Mouse (Mus musculus) embryo, embryonic 11.5 days (tissue): ENCODE results near the gene Olfr1338.
"Not testable (repeated sequence)": the region's sequence is repeated elsewhere in the genome, so short reads cannot be mapped to it uniquely, and the experiment has no call there.

ENCODE experiments used
- DNase-seq: peaks from one replicate; pipeline ENCODE4 v3.0.0-alpha.2; 2012; ENCODE audit warnings: low read depth, low spot score

Gene Olfr1338

GRCm38 (mm10) chr4:118758637-118759036, at the start of gene Olfr1338:
Gene Olfr1338, minus strand, starts transcription at chr4:118758737.
- no peak for DNase-seq

GRCm38 (mm10) chr4:118792796-118793195, 34.3 kb upstream of the Olfr1338 start:
- not testable (repeated sequence) for DNase-seq

- DNase-seq, result no peak
These were observed 23.9 kb upstream of the Olfr1338 start, which contains the start of gene Olfr1337 for GRCm38 (mm10) chr4:118782486-118782885. Gene Olfr1337, minus strand, starts transcription at chr4:118782586.

GRCm38 (mm10) chr4:118741881-118742280, 16.7 kb downstream of the Olfr1338 start:
- no peak for DNase-seq

GRCm38 (mm10) chr4:118740988-118741698, 17.4 kb downstream of the Olfr1338 start:
- DNase-seq, result no peak

- no peak for DNase-seq
These were observed 19.0 kb downstream of the Olfr1338 start for GRCm38 (mm10) chr4:118739574-118739973.

GRCm38 (mm10) chr4:118731875-118732274, 26.7 kb downstream of the Olfr1338 start, which contains the start of gene Olfr1339:
Gene Olfr1339, plus strand, starts transcription at chr4:118732175.
- DNase-seq, result no peak

- peak; percentile 43 for DNase-seq
These were observed 36.6 kb downstream of the Olfr1338 start for GRCm38 (mm10) chr4:118721742-118722483.

- no peak for DNase-seq
These were observed 38.7 kb downstream of the Olfr1338 start, which contains the start of gene Olfr1340 for GRCm38 (mm10) chr4:118719838-118720237. Gene Olfr1340, plus strand, starts transcription at chr4:118720138.

- DNase-seq, result no peak
These were observed 46.9 kb downstream of the Olfr1338 start for GRCm38 (mm10) chr4:118711656-118712055.

GRCm38 (mm10) chr4:118708086-118708485, 50.5 kb downstream of the Olfr1338 start:
- DNase-seq, result no peak

GRCm38 (mm10) chr4:118703223-118703622, 55.3 kb downstream of the Olfr1338 start, which contains the start of gene Olfr1341:
Gene Olfr1341, plus strand, starts transcription at chr4:118703523.
- DNase-seq, result no peak
